Comparison of ENCODE assay signal across 17 mouse cellular contexts in genomic region chr2:44044088-44044487, GRCm38 (mm10).
"Had no signal": no experiment of that assay in that cellular context is flagged by ENCODE, and none has a peak within 500 bp of the region (broad histone marks: within the 10 kb centered on the region; RNA-seq: fewer than 3 reads in every experiment).

No protein-coding gene starts in this region.

- ATAC-seq: liver, embryonic 12.5 days; lung, postnatal 0 days; midbrain, embryonic 13.5 days had no signal

- H3K4me1 ChIP-seq: liver, embryonic 12.5 days; liver, embryonic 15.5 days; midbrain, embryonic 13.5 days had no signal

- H3K27ac ChIP-seq: kidney, postnatal 0 days; layer of hippocampus, adult 2 months; liver, embryonic 12.5 days; liver, embryonic 15.5 days; midbrain, embryonic 13.5 days; stomach, postnatal 0 days had no signal

- H3K36me3 ChIP-seq: liver, embryonic 12.5 days; liver, embryonic 15.5 days; midbrain, embryonic 13.5 days had no signal

- H3K27me3 ChIP-seq: liver, embryonic 12.5 days; liver, embryonic 15.5 days; megakaryocyte, embryonic 14.5 days; midbrain, embryonic 13.5 days had no signal

- H3K4me3 ChIP-seq: layer of hippocampus, adult 2 months; liver, embryonic 12.5 days; liver, embryonic 15.5 days; megakaryocyte, embryonic 14.5 days; midbrain, embryonic 13.5 days had no signal

- H3K9ac ChIP-seq: liver, embryonic 12.5 days; liver, embryonic 15.5 days; midbrain, embryonic 13.5 days had no signal

- H3K4me2 ChIP-seq: liver, embryonic 12.5 days; liver, embryonic 15.5 days; midbrain, embryonic 13.5 days had no signal

- H3K9me3 ChIP-seq: liver, embryonic 12.5 days; liver, embryonic 15.5 days; megakaryocyte, embryonic 14.5 days; midbrain, embryonic 13.5 days had no signal

- DNase-seq: kidney, adult 2 months; kidney, postnatal 25 days; layer of hippocampus, adult 9-11 months; liver; lung, adult 18-20 months; right cerebral cortex, postnatal 4 days; thymus, adult 2 months; thymus, postnatal 14 days; thymus, postnatal 4 days had no signal
